Mouse (Mus musculus) layer of hippocampus, postnatal 10 days (tissue): ENCODE measurements around the gene Sirt7. TPM values are rescaled to one million over a fixed set of nuclear protein-coding genes. Genes with fewer than 3 reads are reported as not detected.
"Not testable (repeated sequence)": the region's sequence is repeated elsewhere in the genome, so short reads cannot be mapped to it uniquely, and the experiment has no call there.

Experiments
- DNase-seq, 2 experiments: peaks; one replicate each; pipeline ENCODE4 v3.0.0; 2021; ENCODE audit warnings: low spot score in 2 of 2
- total RNA-seq, 2 experiments: library from RNA; stranded (reverse); gene quantifications; 2 replicates each; pipeline ENCODE4 v1.2.3; 2021

Sirt7 gene
- total RNA-seq, 2 experiments from 2014 or later: 33.5 to 39.7 TPM

- DNase-seq: peak in 1 of 2 experiments; percentile 31
Observed at GRCm38 (mm10) chr11:120597240-120598235, 27.5 kb downstream of the Sirt7 start.

GRCm38 (mm10) chr11:120588531-120588930 is 36.5 kb downstream of the Sirt7 start:
- no peak for DNase-seq

GRCm38 (mm10) chr11:120583937-120584336 is 41.1 kb downstream of the Sirt7 start:
- no peak for DNase-seq

GRCm38 (mm10) chr11:120582982-120583293 is 42.1 kb downstream of the Sirt7 start:
- DNase-seq: not testable (repeated sequence)

- no peak for DNase-seq
Observed at GRCm38 (mm10) chr11:120582268-120582981, 42.6 kb downstream of the Sirt7 start.

GRCm38 (mm10) chr11:120581490-120582267 is 43.4 kb downstream of the Sirt7 start, which contains the start of gene Arhgdia:
TSS of gene Arhgdia (minus strand) at chr11:120581624.
- DNase-seq: peak; percentile 88 to 92

- peak; percentile 45 for DNase-seq
Observed at GRCm38 (mm10) chr11:120580871-120581331, 44.1 kb downstream of the Sirt7 start.

GRCm38 (mm10) chr11:120580190-120580589 is 44.9 kb downstream of the Sirt7 start:
- no peak for DNase-seq

- peak; percentile 83 to 85 for DNase-seq
Observed at GRCm38 (mm10) chr11:120579316-120580107, 45.5 kb downstream of the Sirt7 start.

GRCm38 (mm10) chr11:120578694-120579243 is 46.3 kb downstream of the Sirt7 start:
- DNase-seq: no peak

- no peak for DNase-seq
Observed at GRCm38 (mm10) chr11:120578024-120578693, 46.9 kb downstream of the Sirt7 start.

- DNase-seq: peak in 1 of 2 experiments; percentile 34
Observed at GRCm38 (mm10) chr11:120577211-120578023, 47.6 kb downstream of the Sirt7 start.

GRCm38 (mm10) chr11:120576365-120576981 is 48.6 kb downstream of the Sirt7 start:
- DNase-seq: no peak

GRCm38 (mm10) chr11:120575940-120576339 is 49.1 kb downstream of the Sirt7 start:
- no peak for DNase-seq

- no peak for DNase-seq
Observed at GRCm38 (mm10) chr11:120575046-120575445, 50.0 kb downstream of the Sirt7 start.

- DNase-seq: no peak
Observed at GRCm38 (mm10) chr11:120574278-120574600, 50.8 kb downstream of the Sirt7 start.

- peak in 1 of 2 experiments; percentile 22 for DNase-seq
Observed at GRCm38 (mm10) chr11:120573585-120574277, 51.3 kb downstream of the Sirt7 start.
